Mouse (Mus musculus) stomach, embryonic 16.5 days (tissue): ENCODE results near the gene Atxn7l1. TPM values are rescaled to one million over a fixed set of nuclear protein-coding genes. Genes with fewer than 3 reads are reported as not detected.

Experiments used
- ATAC-seq: fragments of 200-750 bp; cut with Nextera tagmentation; 2 replicates; pipeline ENCODE4 v1.8.0; 2017; ENCODE audit warnings: moderate number of reproducible peaks, moderate TSS enrichment; ENCODE audit not compliant: insufficient read depth, low FRiP score
- H3K27ac ChIP-seq: fragments of 300-500 bp; sonication (generic); 2 replicates; pipeline ENCODE4 v1.5.1; 2014; ENCODE audit warnings: low read length
- H3K27me3 ChIP-seq: fragments of 300-500 bp; sonication (generic); 2 replicates; pipeline ENCODE4 v1.6.1; 2014; ENCODE audit warnings: low read length, control low read depth, mixed read lengths; ENCODE audit not compliant: control insufficient read depth, insufficient read depth
- H3K36me3 ChIP-seq: fragments of 300-500 bp; sonication (generic); 2 replicates; pipeline ENCODE4 v1.6.1; 2014; ENCODE audit warnings: low read length; ENCODE audit not compliant: control insufficient read depth, insufficient read depth
- H3K4me1 ChIP-seq: fragments of 300-500 bp; sonication (generic); 2 replicates; pipeline ENCODE4 v1.6.1; 2014; ENCODE audit warnings: low read length, control low read depth, mixed read lengths; ENCODE audit not compliant: control insufficient read depth, insufficient read depth
- H3K4me2 ChIP-seq: fragments of 300-500 bp; sonication (generic); 2 replicates; pipeline ENCODE4 v1.6.1; 2014; ENCODE audit warnings: low read depth, low read length, mixed read lengths
- H3K4me3 ChIP-seq: fragments of 300-500 bp; sonication (generic); replicated peaks from 2 replicates; pipeline ENCODE4 v1.5.1; 2014; ENCODE audit warnings: mild to moderate bottlenecking, low read length
- H3K9ac ChIP-seq: fragments of 300-500 bp; sonication (generic); 2 replicates; pipeline ENCODE4 v1.6.1; 2014; ENCODE audit warnings: low read length
- H3K9me3 ChIP-seq: fragments of 300-500 bp; sonication (generic); replicated peaks from 2 replicates; pipeline ENCODE4 v1.6.1; 2016; ENCODE audit warnings: low read length, control low read depth; ENCODE audit not compliant: control insufficient read depth
- WGBS: fragments of 180-500 bp; shearing (Covaris S2); extraction: QIAGEN DNeasy Blood & Tissue Kit; methylation state at CpG from one replicate; pipeline ENCODE4 v1.1.7; 2014; 5-methylcytosine and 5-hydroxymethylcytosine counted together
- polyA plus RNA-seq: library from polyadenylated mRNA; unstranded; fragments of >200 nt; fragmentation: Nextera tagmentation; extraction: Ambion mirVana; gene quantifications from 2 replicates; pipeline ENCODE4 v1.2.1, GENCODE M21; 2015

Gene Atxn7l1
- polyA plus RNA-seq, 1 experiment from 2014 or later, result 13.3 TPM

- 56% methylated on average over 8 of the region's 8 CpGs for WGBS
- Histone ChIP-seq H3K9me3 (no peaks in the 10 kb centered on the region), H3K27ac (no peak overlapping the region), H3K36me3 (no peaks in the 10 kb centered on the region), H3K4me1 (peaks cover 17% of the 10 kb centered on the region), H3K27me3 (peaks cover 4% of the 10 kb centered on the region; the same call in 1 of the 2 replicates), H3K4me3 (no peak overlapping the region), H3K9ac (no peak overlapping the region), H3K4me2 (no peak overlapping the region)
- no peak for ATAC-seq
Observed at GRCm38 (mm10) chr12:33144456-33144855, 3.0 kb upstream of the Atxn7l1 start.

GRCm38 (mm10) chr12:33146622-33147433 is 665 bp upstream of the Atxn7l1 start:
- H3K27ac ChIP-seq, result no peak overlapping the region; the same call in 1 of the 2 replicates

DNA sequence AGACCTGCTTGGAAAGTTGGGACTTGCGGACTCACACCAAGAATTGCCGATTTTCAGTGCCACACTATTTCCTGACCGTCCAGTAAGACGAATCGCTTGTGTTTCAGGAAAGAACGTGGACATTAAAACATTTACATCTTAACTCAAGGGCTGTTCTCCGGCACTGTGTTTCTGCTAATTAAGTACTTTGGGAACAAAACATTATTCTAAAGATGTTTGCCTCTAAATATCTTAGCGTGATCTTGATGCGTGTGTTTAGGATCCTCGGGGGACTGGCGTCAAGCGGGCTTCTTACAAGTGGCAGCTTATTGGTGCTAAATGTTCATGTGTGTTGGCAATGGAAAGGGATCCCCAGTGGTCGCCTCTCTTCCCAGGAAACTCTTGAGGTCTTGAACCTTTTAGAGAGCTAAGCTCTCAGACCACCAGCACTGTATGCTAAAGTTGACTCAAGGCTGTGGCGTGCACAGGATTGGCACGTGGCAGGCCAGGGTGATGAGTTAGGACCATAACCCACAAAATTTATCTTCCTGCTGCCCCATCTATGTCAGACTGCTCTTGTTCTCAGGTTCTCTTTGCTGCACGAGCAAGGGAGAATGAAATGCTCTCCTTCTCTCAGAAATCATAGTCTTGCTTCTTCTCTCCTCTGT is 2.2 kb downstream of the Atxn7l1 start:
- no peak for ATAC-seq
- H3K4me2 ChIP-seq, result no peak overlapping the region
- 88% methylated on average over 16 of the region's 16 CpGs for WGBS

More at GRCm38 (mm10) chr12:33146622-33147433, 665 bp upstream of the Atxn7l1 start:
- peak overlapping the region; percentile 89 for H3K4me3 ChIP-seq
- peaks cover 4% of the 10 kb centered on the region; the same call in 1 of the 2 replicates for H3K27me3 ChIP-seq
- H3K4me2 ChIP-seq, result peak overlapping the region; percentile 99
- H3K36me3 ChIP-seq, result no peaks in the 10 kb centered on the region
- peak; percentile 65 for ATAC-seq
- 5% methylated on average over 29 of the region's 29 CpGs for WGBS
- H3K9ac ChIP-seq, result peak overlapping the region; percentile 76
- H3K4me1 ChIP-seq, result peaks cover 17% of the 10 kb centered on the region
- H3K9me3 ChIP-seq, result no peaks in the 10 kb centered on the region

GRCm38 (mm10) chr12:33153131-33153530 is 5.6 kb downstream of the Atxn7l1 start:
- Histone ChIP-seq H3K9ac (no peak overlapping the region), H3K36me3 (no peaks in the 10 kb centered on the region), H3K27ac (no peak overlapping the region), H3K4me2 (no peak overlapping the region), H3K4me3 (no peak overlapping the region), H3K27me3 (no peaks in the 10 kb centered on the region), H3K4me1 (peaks cover 12% of the 10 kb centered on the region), H3K9me3 (no peaks in the 10 kb centered on the region)
- ATAC-seq, result no peak
- WGBS, result 57% methylated on average over 7 of the region's 7 CpGs

More for the DNA sequence above, 2.2 kb downstream of the Atxn7l1 start:
- no peaks in the 10 kb centered on the region for H3K9me3 ChIP-seq
- H3K27ac ChIP-seq, result no peak overlapping the region
- peaks cover 4% of the 10 kb centered on the region; the same call in 1 of the 2 replicates for H3K27me3 ChIP-seq
- no peak overlapping the region for H3K9ac ChIP-seq
- no peak overlapping the region for H3K4me3 ChIP-seq
- H3K4me1 ChIP-seq, result peaks cover 19% of the 10 kb centered on the region
- no peaks in the 10 kb centered on the region for H3K36me3 ChIP-seq

DNA sequence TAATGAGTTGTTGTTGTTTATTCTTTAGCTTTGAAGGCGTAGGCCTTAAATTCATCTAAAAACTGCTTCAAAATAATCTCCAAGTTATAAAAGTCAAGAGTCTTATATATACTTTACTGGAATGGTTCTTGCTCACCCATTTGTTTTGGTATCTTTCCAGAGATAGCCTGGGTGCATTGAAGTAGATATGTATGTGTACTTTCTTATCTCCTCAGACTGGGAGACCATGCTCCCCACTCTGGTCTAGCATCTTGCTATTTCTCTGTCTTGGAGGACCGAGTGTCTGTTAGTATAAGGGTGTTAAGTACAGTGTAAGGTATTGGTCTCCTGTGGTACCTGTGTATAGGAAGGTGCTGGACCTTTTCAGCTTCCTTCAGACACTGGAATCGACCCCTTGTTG is 6.4 kb downstream of the Atxn7l1 start:
- no peak overlapping the region for H3K27ac ChIP-seq
- H3K4me1 ChIP-seq, result peaks cover 7% of the 10 kb centered on the region
- WGBS, result 78% methylated on average over 3 of the region's 3 CpGs
- H3K4me2 ChIP-seq, result no peak overlapping the region
- H3K27me3 ChIP-seq, result no peaks in the 10 kb centered on the region
- ATAC-seq, result no peak
- H3K4me3 ChIP-seq, result no peak overlapping the region
- no peaks in the 10 kb centered on the region for H3K36me3 ChIP-seq
- no peaks in the 10 kb centered on the region for H3K9me3 ChIP-seq
- no peak overlapping the region for H3K9ac ChIP-seq

DNA sequence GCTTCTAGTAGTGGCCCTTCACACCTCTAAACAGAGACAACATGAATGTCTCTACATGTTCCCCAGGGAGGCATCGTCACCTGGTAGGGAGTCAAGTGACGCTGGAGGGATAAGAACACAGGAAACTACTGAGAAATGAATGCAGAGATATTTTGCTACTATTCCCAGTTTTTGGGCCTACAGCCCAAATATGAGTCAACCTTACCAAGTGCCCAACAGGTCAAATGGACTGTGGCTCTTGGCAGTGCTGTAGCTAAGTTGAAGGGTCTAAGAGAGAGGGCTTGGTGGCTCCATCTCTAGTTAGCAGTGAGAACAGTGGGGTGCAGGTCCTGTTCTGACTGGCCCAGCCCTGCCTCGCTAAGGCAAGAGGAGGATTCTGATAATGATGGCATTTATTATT is 7.2 kb downstream of the Atxn7l1 start:
- H3K4me3 ChIP-seq, result no peak overlapping the region
- H3K4me2 ChIP-seq, result no peak overlapping the region
- 86% methylated on average over 3 of the region's 3 CpGs for WGBS

DNA sequence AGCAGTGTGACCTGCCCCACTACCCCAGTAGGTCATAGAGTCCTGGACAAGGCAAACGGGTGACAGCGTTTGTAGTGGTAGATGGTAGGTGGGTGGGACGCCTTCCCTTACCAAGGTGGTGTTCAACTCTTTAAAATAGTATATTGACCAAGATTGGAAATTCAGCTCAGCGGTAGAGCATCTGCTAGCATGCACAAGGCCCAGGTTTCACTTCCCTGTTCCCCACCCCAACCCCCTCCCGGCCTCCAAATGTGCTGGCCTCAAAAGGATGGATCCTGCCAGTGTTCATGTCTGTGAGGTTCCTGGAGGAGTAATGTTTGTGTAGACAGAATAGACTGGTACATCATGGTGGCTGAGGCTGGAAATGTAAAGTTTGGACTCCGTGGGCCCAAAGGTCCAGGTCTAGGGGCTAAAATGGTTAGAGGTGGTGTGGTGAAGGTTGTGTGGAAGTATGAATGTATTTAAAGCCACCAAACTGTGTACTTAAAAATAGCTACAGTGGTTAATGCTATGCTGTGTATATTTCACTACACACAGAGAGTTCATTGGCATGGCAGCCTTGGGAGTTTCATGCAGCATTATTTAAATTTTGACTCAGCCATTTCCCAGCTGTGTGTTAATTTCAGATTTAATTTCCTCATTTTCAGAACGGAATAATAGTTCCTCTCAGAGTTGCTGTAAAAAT is 9.0 kb downstream of the Atxn7l1 start:
- no peak overlapping the region for H3K4me2 ChIP-seq
- no peak overlapping the region for H3K4me3 ChIP-seq
- 0 out of 2 replicates have a peak, but pooled peaks cover 3% of the 10 kb centered on the region for H3K4me1 ChIP-seq
- WGBS, result 90% methylated on average over 7 of the region's 7 CpGs
- H3K27ac ChIP-seq, result no peak overlapping the region
- no peaks in the 10 kb centered on the region for H3K9me3 ChIP-seq
- ATAC-seq, result no peak
- no peaks in the 10 kb centered on the region for H3K27me3 ChIP-seq
- no peaks in the 10 kb centered on the region for H3K36me3 ChIP-seq
- H3K9ac ChIP-seq, result no peak overlapping the region

More for the DNA sequence above, 7.2 kb downstream of the Atxn7l1 start:
- no peak for ATAC-seq
- no peak overlapping the region for H3K27ac ChIP-seq
- H3K36me3 ChIP-seq, result no peaks in the 10 kb centered on the region
- H3K9ac ChIP-seq, result no peak overlapping the region
- no peaks in the 10 kb centered on the region for H3K9me3 ChIP-seq
- H3K27me3 ChIP-seq, result no peaks in the 10 kb centered on the region
- 0 out of 2 replicates have a peak, but pooled peaks cover 2% of the 10 kb centered on the region for H3K4me1 ChIP-seq

- ATAC-seq, result no peak
- 65% methylated on average over 8 of the region's 8 CpGs for WGBS
- H3K9me3 ChIP-seq, result no peaks in the 10 kb centered on the region
Observed at GRCm38 (mm10) chr12:33158256-33158655, 10.8 kb downstream of the Atxn7l1 start.

More at GRCm38 (mm10) chr12:33158256-33158655, 10.8 kb downstream of the Atxn7l1 start:
- Histone ChIP-seq H3K4me3 (no peak overlapping the region), H3K36me3 (no peaks in the 10 kb centered on the region), H3K27me3 (no peaks in the 10 kb centered on the region), H3K27ac (no peak overlapping the region), H3K4me1 (peaks cover 7% of the 10 kb centered on the region; the same call in 1 of the 2 replicates), H3K9ac (no peak overlapping the region), H3K4me2 (no peak overlapping the region)
